Mouse (Mus musculus) lung, embryonic 15.5 days (tissue): ENCODE data around the gene Actr10. TPM values are rescaled to one million over a fixed set of nuclear protein-coding genes. Genes with fewer than 3 reads are reported as not detected.

ENCODE experiments used
- ATAC-seq: fragments of 200-750 bp; cut with Nextera tagmentation; 2 replicates; pipeline ENCODE4 v1.8.0; 2017; ENCODE audit warnings: moderate number of reproducible peaks, borderline replicate concordance; ENCODE audit not compliant: low FRiP score, low TSS enrichment; ENCODE audit errors: extremely low read depth
- H3K27ac ChIP-seq: fragments of 300-500 bp; sonication (generic); 2 replicates; pipeline ENCODE4 v1.5.1; 2015; ENCODE audit warnings: moderate library complexity, mild to moderate bottlenecking, inconsistent platforms
- H3K27me3 ChIP-seq: fragments of 300-500 bp; sonication (generic); 2 replicates; pipeline ENCODE4 v1.6.1; 2015; ENCODE audit warnings: inconsistent platforms
- H3K36me3 ChIP-seq: fragments of 300-500 bp; sonication (generic); 2 replicates; pipeline ENCODE4 v1.6.1; 2015; ENCODE audit warnings: inconsistent platforms
- H3K4me1 ChIP-seq: fragments of 300-500 bp; sonication (generic); 2 replicates; pipeline ENCODE4 v1.6.1; 2015; ENCODE audit warnings: inconsistent platforms
- H3K4me2 ChIP-seq: fragments of 300-500 bp; sonication (generic); 2 replicates; pipeline ENCODE4 v1.6.1; 2015; ENCODE audit warnings: inconsistent platforms, mild to moderate bottlenecking, moderate library complexity
- H3K4me3 ChIP-seq: fragments of 300-500 bp; sonication (generic); 2 replicates; pipeline ENCODE4 v1.5.1; 2015; ENCODE audit warnings: mild to moderate bottlenecking, inconsistent platforms
- H3K9ac ChIP-seq: fragments of 300-500 bp; sonication (generic); 2 replicates; pipeline ENCODE4 v1.6.1; 2015; ENCODE audit warnings: inconsistent platforms
- H3K9me3 ChIP-seq: fragments of 300-500 bp; sonication (generic); 2 replicates; pipeline ENCODE4 v1.6.1; 2016; ENCODE audit warnings: inconsistent platforms
- WGBS: fragments of 180-500 bp; shearing (Covaris S2); methylation state at CpG from one replicate; pipeline ENCODE4 v1.1.7; 2015; 5-methylcytosine and 5-hydroxymethylcytosine counted together
- polyA plus RNA-seq: library from polyadenylated mRNA; unstranded; fragments of >200 nt; fragmentation: Nextera tagmentation; extraction: Ambion mirVana; gene quantifications from 2 replicates; pipeline ENCODE4 v1.2.1, GENCODE M21; 2015

The Actr10 gene
- polyA plus RNA-seq, 1 experiment from 2014 or later, result 240 TPM

DNA sequence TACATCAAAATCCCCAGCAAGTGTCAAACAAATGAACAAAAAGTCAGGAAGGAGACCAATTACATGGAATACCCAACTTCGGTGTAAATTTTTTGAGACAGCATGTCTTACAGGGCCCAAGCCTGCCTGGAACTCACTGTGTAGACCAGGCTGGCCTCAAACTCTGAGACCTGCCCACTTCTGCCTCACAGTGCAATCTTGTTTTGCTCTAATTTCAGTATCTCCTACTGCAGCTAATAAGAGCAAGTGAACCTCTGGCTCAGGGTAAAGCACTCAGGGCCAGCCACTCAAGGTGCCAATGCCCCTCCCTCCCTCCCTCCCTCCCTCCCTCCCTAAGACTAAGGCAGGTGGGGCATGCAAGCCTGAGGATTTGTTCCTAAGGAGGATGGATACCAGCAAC, 62.7 kb downstream of the Actr10 start:
- ATAC-seq, result no peak
- no peak overlapping the region for H3K4me2 ChIP-seq
- no peaks in the 10 kb centered on the region for H3K27me3 ChIP-seq
- no peaks in the 10 kb centered on the region for H3K9me3 ChIP-seq
- H3K4me1 ChIP-seq, result peaks cover 13% of the 10 kb centered on the region
- H3K4me3 ChIP-seq, result no peak overlapping the region
- 94% methylated on average over 1 of the region's 1 CpGs for WGBS
- 0 out of 2 replicates have a peak overlapping the region, but pooled peaks have one; percentile 77 for H3K27ac ChIP-seq
- peaks cover 43% of the 10 kb centered on the region for H3K36me3 ChIP-seq
- H3K9ac ChIP-seq, result no peak overlapping the region

DNA sequence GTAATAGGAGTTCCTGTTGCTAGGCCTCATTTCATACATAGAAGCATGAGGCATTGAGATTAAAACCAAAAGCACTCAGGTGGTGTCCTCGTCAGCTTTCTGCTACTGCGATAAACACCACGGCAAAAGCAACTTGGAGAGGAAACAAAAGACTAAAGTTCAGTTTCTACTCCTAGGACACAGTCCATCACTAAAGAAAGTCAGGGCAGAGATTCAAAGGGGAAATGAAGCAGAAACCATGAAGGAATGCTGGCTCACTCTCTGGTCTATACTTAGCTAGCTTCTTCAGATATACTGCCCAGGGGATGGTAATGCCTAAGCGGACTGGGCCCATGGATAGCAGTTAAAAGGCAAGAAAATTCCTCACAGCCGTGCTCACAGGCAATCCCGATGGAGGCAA, 63.8 kb downstream of the Actr10 start:
- H3K27ac ChIP-seq, result no peak overlapping the region
- no peak overlapping the region for H3K4me2 ChIP-seq
- ATAC-seq, result no peak
- WGBS, result 83% methylated on average over 6 of the region's 6 CpGs
- no peak overlapping the region for H3K9ac ChIP-seq
- H3K9me3 ChIP-seq, result no peaks in the 10 kb centered on the region
- no peaks in the 10 kb centered on the region for H3K27me3 ChIP-seq
- peaks cover 13% of the 10 kb centered on the region for H3K4me1 ChIP-seq
- peaks cover 43% of the 10 kb centered on the region for H3K36me3 ChIP-seq
- no peak overlapping the region for H3K4me3 ChIP-seq

DNA sequence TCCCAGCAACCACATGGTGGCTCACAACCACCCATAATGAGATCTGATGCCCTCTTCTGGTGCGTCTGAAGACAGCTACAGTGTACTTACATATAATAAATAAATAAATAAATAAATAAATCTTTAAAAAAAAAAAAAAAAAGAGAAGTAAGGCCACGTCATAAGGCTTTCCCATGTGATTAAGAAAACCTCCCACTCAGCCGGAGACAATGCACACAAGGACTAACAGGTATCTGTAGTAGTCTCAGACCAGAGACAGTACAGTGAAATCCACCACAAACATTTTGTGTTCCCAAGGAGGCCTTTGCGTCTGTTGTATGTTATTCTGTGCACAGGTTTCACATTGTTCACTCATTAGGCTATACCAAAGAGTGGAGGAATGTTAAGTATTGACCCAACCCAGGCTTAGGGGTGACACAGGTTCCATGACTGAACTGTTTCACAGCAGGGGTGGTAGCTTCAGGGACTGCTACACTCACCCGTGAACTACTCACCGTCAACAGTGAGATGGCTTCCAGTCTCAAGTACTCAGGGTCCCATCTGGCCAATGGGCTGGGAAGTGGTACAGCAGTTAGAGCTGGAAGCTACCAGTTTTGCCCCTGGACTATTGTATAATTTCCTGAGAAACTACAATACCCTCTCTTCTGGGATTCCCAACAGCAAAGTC, 66.2 kb downstream of the Actr10 start:
- H3K27ac ChIP-seq, result no peak overlapping the region
- peaks cover 13% of the 10 kb centered on the region for H3K4me1 ChIP-seq
- H3K4me2 ChIP-seq, result no peak overlapping the region
- WGBS, result 81% methylated on average over 6 of the region's 6 CpGs
- no peaks in the 10 kb centered on the region for H3K9me3 ChIP-seq
- no peak overlapping the region for H3K9ac ChIP-seq
- H3K4me3 ChIP-seq, result no peak overlapping the region
- ATAC-seq, result no peak
- no peaks in the 10 kb centered on the region for H3K27me3 ChIP-seq
- H3K36me3 ChIP-seq, result peaks cover 52% of the 10 kb centered on the region

DNA sequence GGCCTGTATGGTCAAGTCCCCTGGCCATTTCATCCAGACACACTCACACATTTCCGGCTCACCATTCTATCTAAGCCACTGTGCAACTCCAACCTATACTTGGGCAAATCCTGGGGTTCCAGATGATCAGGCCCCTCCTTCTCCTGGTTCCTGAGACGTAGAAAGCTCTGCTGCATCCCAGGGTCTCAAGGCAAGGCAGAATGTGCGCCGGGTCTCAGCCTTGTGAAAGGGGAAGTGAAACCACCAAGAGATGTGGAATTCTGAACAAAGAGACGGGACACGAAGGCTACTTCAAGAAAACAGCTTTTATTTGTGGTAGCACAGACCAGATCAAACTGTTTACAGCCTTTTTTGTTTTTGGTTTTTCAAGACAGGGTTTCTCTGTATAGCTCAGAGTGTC, 68.5 kb downstream of the Actr10 start:
- Histone ChIP-seq H3K4me2 (no peak overlapping the region), H3K9me3 (no peaks in the 10 kb centered on the region), H3K9ac (no peak overlapping the region), H3K4me3 (no peak overlapping the region), H3K36me3 (peaks cover 64% of the 10 kb centered on the region), H3K27ac (no peak overlapping the region), H3K27me3 (no peaks in the 10 kb centered on the region), H3K4me1 (peaks cover 4% of the 10 kb centered on the region; the same call in 1 of the 2 replicates)
- ATAC-seq, result no peak
- WGBS, result 93% methylated on average over 6 of the region's 6 CpGs

DNA sequence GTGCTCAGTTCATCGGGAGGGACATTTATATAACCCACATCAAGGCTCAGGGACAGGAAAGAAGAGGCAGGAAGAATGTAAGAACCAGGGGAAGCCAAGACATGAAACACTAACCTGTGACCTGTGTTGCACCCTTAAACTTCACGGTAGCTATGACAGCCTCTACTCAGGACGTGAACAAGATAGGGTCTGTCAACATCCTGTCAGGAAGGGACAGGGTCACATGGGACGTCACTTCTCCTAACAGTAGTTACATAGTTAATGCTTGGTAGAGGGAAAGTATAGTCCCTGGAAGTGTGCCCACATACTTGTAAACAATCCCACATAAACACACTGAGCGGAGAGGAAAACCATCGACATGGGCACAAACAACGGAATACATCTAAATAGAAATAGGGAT, 69.2 kb downstream of the Actr10 start:
- Histone ChIP-seq H3K36me3 (peaks cover 62% of the 10 kb centered on the region), H3K9ac (no peak overlapping the region), H3K4me2 (no peak overlapping the region), H3K4me3 (no peak overlapping the region), H3K9me3 (no peaks in the 10 kb centered on the region), H3K27me3 (no peaks in the 10 kb centered on the region), H3K4me1 (peaks cover 6% of the 10 kb centered on the region; the same call in 1 of the 2 replicates), H3K27ac (no peak overlapping the region)
- 39% methylated on average over 7 of the region's 7 CpGs for WGBS
- no peak for ATAC-seq

DNA sequence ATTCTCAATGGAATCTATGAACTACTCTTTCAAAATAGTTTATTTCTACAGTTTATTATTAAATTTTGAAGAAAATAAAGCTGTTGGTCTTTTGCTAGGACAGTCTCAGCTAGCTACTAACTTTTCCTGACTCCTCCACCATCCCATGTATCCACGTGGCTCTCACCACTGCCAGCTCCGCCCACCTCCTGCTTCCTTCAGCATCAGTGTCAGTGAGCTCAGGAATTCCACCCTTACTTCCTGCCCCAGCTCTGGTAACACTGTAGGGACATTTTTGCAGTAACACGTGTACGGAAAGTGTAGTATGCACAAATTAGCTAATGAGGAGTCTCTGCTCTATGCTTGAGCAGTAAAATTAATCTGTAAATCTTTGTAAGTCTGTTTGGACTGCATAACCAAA, 72.1 kb downstream of the Actr10 start:
- no peak overlapping the region for H3K9ac ChIP-seq
- 42% methylated on average over 4 of the region's 4 CpGs for WGBS
- H3K4me1 ChIP-seq, result peaks cover 24% of the 10 kb centered on the region
- H3K27ac ChIP-seq, result no peak overlapping the region
- H3K36me3 ChIP-seq, result peaks cover 59% of the 10 kb centered on the region
- H3K4me2 ChIP-seq, result no peak overlapping the region
- H3K4me3 ChIP-seq, result no peak overlapping the region
- no peaks in the 10 kb centered on the region for H3K27me3 ChIP-seq
- ATAC-seq, result no peak
- no peaks in the 10 kb centered on the region for H3K9me3 ChIP-seq

Other genes starting within 250 kb of the Actr10 start
- 33.5 and 34.9 TPM in 2 replicates for gene Frmd6, start 112.3 kb upstream of the Actr10 start, polyA plus RNA-seq
- 651 and 672 TPM in 2 replicates for gene Psma3, start 36.8 kb downstream of the Actr10 start, polyA plus RNA-seq
- gene Arid4a, start 78.1 kb downstream of the Actr10 start, polyA plus RNA-seq, result 39.6 and 39.8 TPM in 2 replicates
- gene Tomm20l, start 173.6 kb downstream of the Actr10 start, polyA plus RNA-seq, result 0.40 and 0.65 TPM in 2 replicates
- 66.9 and 67.0 TPM in 2 replicates for gene Timm9, start 198.8 kb downstream of the Actr10 start, polyA plus RNA-seq
- 14.5 and 14.7 TPM in 2 replicates for gene 2700049A03Rik, start 199.0 kb downstream of the Actr10 start, polyA plus RNA-seq